Mouse (Mus musculus): ENCODE measurements around the gene Acp4. TPM values are rescaled to one million over a fixed set of nuclear protein-coding genes. Genes with fewer than 3 reads are reported as not detected.
"Not testable (repeated sequence)": the region's sequence is repeated elsewhere in the genome, so short reads cannot be mapped to it uniquely, and the experiment has no call there.

Gene Acp4
- polyA plus RNA-seq, 1 experiment, result not detected

- Histone ChIP-seq H3K4me1 (ENCODE audit: control insufficient read depth, insufficient read depth, low read length) (no peaks in the 10 kb centered on the region), H3K4me3 (ENCODE audit: insufficient read depth, low read length) (no peak within 1 kb of the TSS), H3K27ac (ENCODE audit: insufficient read depth, low read length) (no peak within 1 kb of the TSS)
- TF ChIP-seq CTCF (IDR thresholded peaks at IDR 0.05; ENCODE audit: borderline replicate concordance, insufficient read depth, low read length) (no peak), POLR2A (IDR thresholded peaks at IDR 0.05; ENCODE audit: low read depth, low read length) (no peak)
Measured at GRCm38 (mm10) chr7:44215645-44216044, 41.5 kb downstream of the Acp4 start, which contains the start of gene Klk1b5. Gene Klk1b5, plus strand, starts transcription at chr7:44215945.

- H3K4me3 ChIP-seq (ENCODE audit: insufficient read depth, low read length), result no peak overlapping the region
- H3K27ac ChIP-seq (ENCODE audit: insufficient read depth, low read length), result no peak overlapping the region
- no peaks in the 10 kb centered on the region for H3K4me1 ChIP-seq (ENCODE audit: control insufficient read depth, insufficient read depth, low read length)
- TF ChIP-seq CTCF (IDR thresholded peaks at IDR 0.05; ENCODE audit: borderline replicate concordance, insufficient read depth, low read length), result no peak
- no peak for TF ChIP-seq POLR2A (IDR thresholded peaks at IDR 0.05; ENCODE audit: low read depth, low read length)
Measured at GRCm38 (mm10) chr7:44208307-44208706, 48.9 kb downstream of the Acp4 start.

- H3K4me1 ChIP-seq (ENCODE audit: control insufficient read depth, insufficient read depth, low read length); H3K27ac ChIP-seq (ENCODE audit: insufficient read depth, low read length); H3K4me3 ChIP-seq (ENCODE audit: insufficient read depth, low read length): not testable (repeated sequence)
Measured at GRCm38 (mm10) chr7:44207135-44207534, 50.0 kb downstream of the Acp4 start, which contains the start of gene Klk1b4. Gene Klk1b4, plus strand, starts transcription at chr7:44207435.

Other genes with a start within 250 kb of the Acp4 start
- not detected in 2 replicates for gene Klk1b26, start 245.2 kb downstream of the Acp4 start, polyA plus RNA-seq (2011; ENCODE audit: insufficient read length, low read depth, missing spikeins)
- not detected in 2 replicates for gene Klk1b27, start 205.1 kb downstream of the Acp4 start, polyA plus RNA-seq (2011; ENCODE audit: insufficient read length, low read depth, missing spikeins)
- gene Klk1b21, start 155.1 kb downstream of the Acp4 start, polyA plus RNA-seq (2011; ENCODE audit: insufficient read length, low read depth, missing spikeins), result not detected in 2 replicates
- gene Klk1b22, start 144.7 kb downstream of the Acp4 start, polyA plus RNA-seq (2011; ENCODE audit: insufficient read length, low read depth, missing spikeins), result not detected in 2 replicates
- not detected in 2 replicates for gene Klk1b16, start 120.6 kb downstream of the Acp4 start, polyA plus RNA-seq (2011; ENCODE audit: insufficient read length, low read depth, missing spikeins)
- gene Klk1b24, start 69.1 kb downstream of the Acp4 start, polyA plus RNA-seq (2011; ENCODE audit: insufficient read length, low read depth, missing spikeins), result not detected in 2 replicates
- not detected in 2 replicates for gene Klk1b3, start 59.2 kb downstream of the Acp4 start, polyA plus RNA-seq (2011; ENCODE audit: insufficient read length, low read depth, missing spikeins)
- gene Klk1b4, start 49.9 kb downstream of the Acp4 start, polyA plus RNA-seq (2011; ENCODE audit: insufficient read length, low read depth, missing spikeins), result not detected in 2 replicates
- gene Klk1b5, start 41.4 kb downstream of the Acp4 start, polyA plus RNA-seq (2011; ENCODE audit: insufficient read length, low read depth, missing spikeins), result not detected in 2 replicates
- gene Klk1, start 32.0 kb downstream of the Acp4 start, polyA plus RNA-seq (2011; ENCODE audit: insufficient read length, low read depth, missing spikeins), result not detected in 2 replicates
- not detected in 2 replicates for gene Gm36864, start 21.2 kb downstream of the Acp4 start, polyA plus RNA-seq (2011; ENCODE audit: insufficient read length, low read depth, missing spikeins)
- gene 1700028J19Rik, start 10.7 kb downstream of the Acp4 start, polyA plus RNA-seq (2011; ENCODE audit: insufficient read length, low read depth, missing spikeins), result 0.75 and 1.1 TPM in 2 replicates
- 71.4 and 78.0 TPM in 2 replicates for gene 2410002F23Rik, start 10.7 kb downstream of the Acp4 start, polyA plus RNA-seq (2011; ENCODE audit: insufficient read length, low read depth, missing spikeins)
- not detected in 2 replicates for gene Gm15517, start 4.1 kb upstream of the Acp4 start, polyA plus RNA-seq (2011; ENCODE audit: insufficient read length, low read depth, missing spikeins)
- gene Clec11a, start 49.5 kb upstream of the Acp4 start, polyA plus RNA-seq (2011; ENCODE audit: insufficient read length, low read depth, missing spikeins), result 2.6 and 13.4 TPM in 2 replicates
- gene Shank1, start 52.9 kb upstream of the Acp4 start, polyA plus RNA-seq (2011; ENCODE audit: insufficient read length, low read depth, missing spikeins), result 1.1 and 2.6 TPM in 2 replicates
- gene Syt3, start 126.7 kb upstream of the Acp4 start, polyA plus RNA-seq (2011; ENCODE audit: insufficient read length, low read depth, missing spikeins), result 0.18 and 0.25 TPM in 2 replicates
- not detected in 2 replicates for gene 1700008O03Rik, start 128.4 kb upstream of the Acp4 start, polyA plus RNA-seq (2011; ENCODE audit: insufficient read length, low read depth, missing spikeins)
- gene Lrrc4b, start 171.6 kb upstream of the Acp4 start, polyA plus RNA-seq (2011; ENCODE audit: insufficient read length, low read depth, missing spikeins), result 0.32 TPM in 1 of 2 replicates, not detected in the other
- gene Aspdh, start 208.0 kb upstream of the Acp4 start, polyA plus RNA-seq (2011; ENCODE audit: insufficient read length, low read depth, missing spikeins), result not detected in 2 replicates
- 53.0 and 53.9 TPM in 2 replicates for gene Josd2, start 210.6 kb upstream of the Acp4 start, polyA plus RNA-seq (2011; ENCODE audit: insufficient read length, low read depth, missing spikeins)
- gene Emc10, start 239.2 kb upstream of the Acp4 start, polyA plus RNA-seq (2011; ENCODE audit: insufficient read length, low read depth, missing spikeins), result 100 and 111 TPM in 2 replicates
- gene Fam71e1, start 239.2 kb upstream of the Acp4 start, polyA plus RNA-seq (2011; ENCODE audit: insufficient read length, low read depth, missing spikeins), result 2.7 and 4.4 TPM in 2 replicates